Mouse (Mus musculus): ENCODE results near the gene Slc38a2.

DNA sequence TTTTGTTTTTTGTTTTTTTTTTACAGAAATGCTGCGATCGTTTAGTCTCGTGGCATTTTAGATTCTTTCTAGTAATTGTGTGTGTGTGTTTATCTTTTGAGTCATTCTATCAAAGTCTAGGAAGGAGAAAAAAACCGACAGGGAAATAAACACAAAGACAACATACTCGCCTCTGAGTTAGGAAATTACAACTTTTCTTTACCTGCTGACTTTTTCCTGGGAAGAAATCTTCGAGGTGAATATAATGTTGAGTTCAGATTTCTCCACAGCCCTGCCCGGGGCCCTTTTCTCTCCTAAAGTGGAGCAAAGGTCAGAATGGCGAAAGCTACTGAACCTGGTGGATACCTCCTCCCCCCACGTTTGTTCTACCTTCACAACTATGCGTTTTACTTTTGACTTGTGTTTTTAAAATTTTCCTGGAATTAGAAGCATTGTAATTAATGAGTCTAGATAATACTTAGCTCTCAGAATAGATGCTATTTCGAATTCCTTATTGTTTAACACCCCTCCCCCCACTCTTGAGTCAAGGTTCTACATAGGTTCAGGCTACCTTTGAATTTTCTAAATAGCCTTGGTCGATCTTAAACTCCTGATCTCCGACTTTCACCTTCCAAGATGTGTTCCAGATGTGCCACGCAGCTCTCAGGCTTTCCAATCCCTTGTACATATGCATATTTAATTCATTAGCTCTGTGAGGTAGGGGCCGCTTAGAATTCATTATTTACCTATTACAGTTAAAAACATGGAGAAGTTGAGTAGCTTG lies 11.0 kb upstream of the Slc38a2 start:
- TF ChIP-seq CTCF (IDR thresholded peaks at IDR 0.05; ENCODE audit: borderline replicate concordance, extremely low read depth, insufficient read depth, insufficient read length) (no peak), POLR2A (IDR thresholded peaks at IDR 0.05; ENCODE audit: borderline replicate concordance, extremely low read depth, insufficient read depth, insufficient read length, poor library complexity, severe bottlenecking) (no peak)

Measured in brain, embryonic 14.5 days (tissue).